Mouse (Mus musculus) layer of hippocampus, postnatal 25 days (tissue): ENCODE results near the gene Rnf224. TPM values are rescaled to one million over a fixed set of nuclear protein-coding genes. Genes with fewer than 3 reads are reported as not detected.
A peak's percentile ranks its signal among the peaks of the same experiment; 100 is the strongest.
"Not testable (repeated sequence)": the region's sequence is repeated elsewhere in the genome, so short reads cannot be mapped to it uniquely, and the experiment has no call there.

Experiments
- DNase-seq, 2 experiments: peaks; one replicate each; pipeline ENCODE4 v3.0.0; 2022; ENCODE audit warnings: mixed read lengths in 2 of 2, low spot score in 1 of 2; ENCODE audit errors: extremely low spot score in 1 of 2
- total RNA-seq, 2 experiments: library from RNA; stranded (reverse); gene quantifications; 2 replicates each; pipeline ENCODE4 v1.2.3; 2021

Gene Rnf224
- not detected for total RNA-seq

GRCm38 (mm10) chr2:25236614-25237013 is at the start of gene Rnf224:
TSS of gene Rnf224 (minus strand) at chr2:25236787.
- DNase-seq, result no peak

GRCm38 (mm10) chr2:25286314-25286713 is 49.7 kb upstream of the Rnf224 start:
- DNase-seq, result no peak

- no peak for DNase-seq
These were observed 49.0 kb upstream of the Rnf224 start for GRCm38 (mm10) chr2:25285551-25285950.

- peak; percentile 72 to 93 for DNase-seq
These were observed 42.6 kb upstream of the Rnf224 start for GRCm38 (mm10) chr2:25278928-25279882.

- DNase-seq, result no peak
These were observed 36.4 kb upstream of the Rnf224 start for GRCm38 (mm10) chr2:25273010-25273409.

GRCm38 (mm10) chr2:25272515-25272914 is 35.9 kb upstream of the Rnf224 start:
- DNase-seq, result no peak

GRCm38 (mm10) chr2:25271827-25272511 is 35.4 kb upstream of the Rnf224 start, which contains the start of the genes Ssna1 and Anapc2:
TSS of gene Ssna1 (minus strand) at chr2:25272438.
TSS of gene Anapc2 (plus strand) at chr2:25272478.
- DNase-seq, result peak; percentile 96 to 98

GRCm38 (mm10) chr2:25267746-25268309 is 31.2 kb upstream of the Rnf224 start:
- DNase-seq, result no peak

GRCm38 (mm10) chr2:25267241-25267640 is 30.7 kb upstream of the Rnf224 start:
- no peak for DNase-seq

GRCm38 (mm10) chr2:25266720-25267119 is 30.1 kb upstream of the Rnf224 start:
- DNase-seq, result no peak

- DNase-seq, result no peak
These were observed 29.5 kb upstream of the Rnf224 start for GRCm38 (mm10) chr2:25265897-25266656.

GRCm38 (mm10) chr2:25264851-25265250 is 28.3 kb upstream of the Rnf224 start:
- no peak for DNase-seq

- DNase-seq, result no peak
These were observed 27.7 kb upstream of the Rnf224 start for GRCm38 (mm10) chr2:25264286-25264660.

- DNase-seq, result no peak
These were observed 27.2 kb upstream of the Rnf224 start for GRCm38 (mm10) chr2:25263623-25264285.

GRCm38 (mm10) chr2:25262795-25263622 is 26.4 kb upstream of the Rnf224 start:
- DNase-seq, result no peak

GRCm38 (mm10) chr2:25262291-25262767 is 25.7 kb upstream of the Rnf224 start, which contains the start of gene Tprn:
TSS of gene Tprn (plus strand) at chr2:25262618.
- peak; percentile 68 to 78 for DNase-seq

- DNase-seq, result no peak
These were observed 25.3 kb upstream of the Rnf224 start for GRCm38 (mm10) chr2:25261870-25262269.

- no peak for DNase-seq
These were observed 22.3 kb upstream of the Rnf224 start for GRCm38 (mm10) chr2:25258887-25259286.

- DNase-seq, result not testable (repeated sequence)
These were observed 20.7 kb upstream of the Rnf224 start for GRCm38 (mm10) chr2:25257250-25257649.
